Mouse (Mus musculus) urinary bladder, postnatal 10 days (tissue): ENCODE data around the gene Chfr.
A peak's percentile ranks its signal among the peaks of the same experiment; 100 is the strongest.

Experiments used
- DNase-seq: peaks from one replicate; pipeline ENCODE4 v3.0.0; 2022; ENCODE audit warnings: low spot score

The Chfr gene

GRCm38 (mm10) chr5:110135293-110136086 lies at the start of gene Chfr:
Gene Chfr (plus strand): TSS chr5:110135842.
- peak; percentile 93 for DNase-seq

- DNase-seq = no peak
Measured at GRCm38 (mm10) chr5:110086161-110086866, 49.3 kb upstream of the Chfr start.

- DNase-seq = no peak
Measured at GRCm38 (mm10) chr5:110091546-110091945, 44.1 kb upstream of the Chfr start.

- no peak for DNase-seq
Measured at GRCm38 (mm10) chr5:110094030-110094846, 41.4 kb upstream of the Chfr start, which contains the start of gene Gm35315. Gene Gm35315 (minus strand): TSS chr5:110094420.

- no peak for DNase-seq
Measured at GRCm38 (mm10) chr5:110094847-110095213, 40.8 kb upstream of the Chfr start.

GRCm38 (mm10) chr5:110098991-110099477 lies 36.6 kb upstream of the Chfr start:
- DNase-seq = no peak

- DNase-seq = no peak
Measured at GRCm38 (mm10) chr5:110099656-110100580, 35.7 kb upstream of the Chfr start, which contains the start of gene Plcxd1. Gene Plcxd1 (plus strand): TSS chr5:110099969.

GRCm38 (mm10) chr5:110100921-110101631 lies 34.6 kb upstream of the Chfr start:
- no peak for DNase-seq

GRCm38 (mm10) chr5:110101716-110102347 lies 33.8 kb upstream of the Chfr start:
- DNase-seq = no peak

- DNase-seq = no peak
Measured at GRCm38 (mm10) chr5:110102429-110102828, 33.2 kb upstream of the Chfr start.

GRCm38 (mm10) chr5:110102853-110103625 lies 32.6 kb upstream of the Chfr start:
- DNase-seq = no peak

GRCm38 (mm10) chr5:110103901-110104615 lies 31.6 kb upstream of the Chfr start:
- no peak for DNase-seq

- DNase-seq = no peak
Measured at GRCm38 (mm10) chr5:110104616-110105380, 30.8 kb upstream of the Chfr start.

- DNase-seq = no peak
Measured at GRCm38 (mm10) chr5:110106140-110106871, 29.3 kb upstream of the Chfr start.

- no peak for DNase-seq
Measured at GRCm38 (mm10) chr5:110106901-110107564, 28.6 kb upstream of the Chfr start.

- DNase-seq = peak; percentile 82
Measured at GRCm38 (mm10) chr5:110107581-110108304, 27.9 kb upstream of the Chfr start, which contains the start of gene Gtpbp6. Gene Gtpbp6 (minus strand): TSS chr5:110108197.
